Mouse (Mus musculus) cerebellum, postnatal 36 days (tissue): Measurements from ENCODE around the gene Nat10.
A peak's percentile ranks its signal among the peaks of the same experiment; 100 is the strongest.

Experiments
- DNase-seq, 2 experiments: peaks; one replicate each; pipeline ENCODE4 v3.0.0; 2021 to 2022; ENCODE audit warnings: mixed read lengths in 2 of 2

Nat10 gene

GRCm38 (mm10) chr2:103760906-103761716 is at the start of gene Nat10:
Gene Nat10, minus strand, starts transcription at chr2:103761270.
- peak; percentile 98 to 100 for DNase-seq

- DNase-seq, result no peak
These were observed 49.3 kb upstream of the Nat10 start for GRCm38 (mm10) chr2:103810412-103810811.

DNA sequence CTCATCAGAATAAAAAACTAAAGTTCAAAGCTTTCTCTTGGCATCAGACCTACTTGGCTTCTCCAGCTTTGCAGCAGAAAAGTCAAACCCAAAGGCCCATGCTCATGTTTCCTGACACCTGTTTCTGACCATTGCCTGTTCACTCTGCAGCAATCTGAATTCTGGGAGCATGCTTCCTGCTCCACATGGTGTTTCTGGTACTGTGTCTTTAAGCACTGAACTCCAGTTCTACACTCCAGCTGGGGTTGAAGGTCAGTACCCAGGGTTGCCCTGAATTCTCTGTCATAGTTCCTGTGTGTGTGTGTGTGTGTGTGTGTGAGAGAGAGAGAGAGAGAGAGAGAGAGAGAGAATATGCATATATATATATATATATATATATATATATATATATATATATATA is 47.4 kb upstream of the Nat10 start:
- DNase-seq, result no peak

DNA sequence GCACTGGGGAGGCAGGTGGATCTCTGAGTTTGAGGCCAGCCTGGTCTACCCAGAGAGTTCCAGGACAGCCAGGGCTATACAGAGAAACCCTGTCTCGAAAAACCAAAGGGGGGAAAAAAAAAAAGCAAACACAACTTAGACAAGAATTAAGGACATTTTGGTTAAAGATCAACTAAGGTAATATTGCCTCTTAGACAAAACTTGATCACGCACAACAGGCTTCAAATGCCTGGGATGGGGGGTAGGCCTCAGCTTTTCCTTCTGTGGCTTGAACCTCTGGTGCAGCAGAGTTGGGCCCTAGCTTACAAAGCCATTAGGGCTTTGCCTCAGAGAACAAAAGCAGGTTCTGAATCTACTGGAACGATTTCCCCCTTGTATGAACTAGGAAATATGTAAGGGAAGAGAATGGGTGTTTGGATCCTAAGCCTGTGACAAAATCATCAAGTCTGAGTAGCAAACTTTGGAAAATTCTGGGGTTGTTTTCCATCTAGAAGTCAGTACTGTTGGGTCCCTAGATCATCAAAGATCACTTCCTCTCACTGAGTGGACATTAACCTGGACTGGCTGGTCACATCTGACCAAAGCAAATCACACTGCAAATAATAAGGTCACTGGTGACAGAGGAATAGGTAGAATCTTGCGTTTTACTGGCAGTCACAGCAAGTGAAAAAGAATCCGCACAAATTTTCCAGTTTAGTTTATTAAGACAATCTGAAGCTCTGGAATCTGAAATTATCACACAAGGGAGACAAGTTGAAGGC is 42.9 kb upstream of the Nat10 start:
- DNase-seq, result no peak

DNA sequence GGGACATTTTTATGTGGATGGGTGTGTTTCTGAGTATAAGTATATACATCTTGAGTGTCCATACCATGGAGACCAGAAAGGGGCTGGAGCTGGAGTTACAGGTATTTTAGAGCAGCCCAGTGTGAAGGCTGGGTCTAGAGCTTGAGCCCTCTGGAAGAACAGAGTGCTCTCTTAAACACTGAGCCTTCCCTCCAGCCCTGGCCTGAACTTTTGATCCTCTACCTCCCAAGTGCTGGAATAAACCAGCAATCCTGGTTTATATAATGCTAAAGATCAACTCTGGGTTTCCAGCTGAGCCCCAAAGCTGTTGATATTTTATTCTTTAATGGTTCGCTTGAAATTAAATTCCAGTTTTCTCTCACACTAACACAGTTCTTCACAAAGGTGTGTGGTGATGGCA is 41.4 kb upstream of the Nat10 start:
- no peak for DNase-seq

DNA sequence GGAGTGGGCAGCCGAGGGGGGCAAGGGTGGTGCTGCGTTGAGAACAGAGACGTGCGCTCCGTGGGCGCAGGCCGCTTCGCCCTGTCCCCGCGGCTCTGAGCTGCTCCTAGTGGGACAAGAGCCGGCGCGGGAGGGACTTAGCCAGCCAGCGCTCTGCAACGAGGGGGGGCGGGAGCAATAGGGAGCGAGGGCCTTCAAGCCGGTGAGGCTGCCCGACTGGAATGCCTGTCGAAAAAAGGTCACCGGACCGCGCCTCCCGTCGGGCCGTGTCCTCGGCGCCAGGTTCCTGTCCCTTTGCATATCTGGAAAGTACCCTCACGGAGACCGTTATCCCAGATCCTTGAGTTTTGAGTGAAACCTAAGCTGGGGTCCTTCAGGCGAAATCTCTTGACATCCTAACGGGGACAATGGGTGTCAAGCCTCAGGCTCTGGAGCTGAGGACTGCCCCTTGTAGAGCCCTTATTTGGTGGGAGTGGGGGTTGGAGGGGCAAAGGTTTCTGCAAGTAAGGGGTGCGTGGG is 36.5 kb upstream of the Nat10 start, which contains the start of gene Caprin1:
Gene Caprin1, minus strand, starts transcription at position 159 of the 519 bp plus-strand sequence.
- DNase-seq, result peak; percentile 92 to 95

DNA sequence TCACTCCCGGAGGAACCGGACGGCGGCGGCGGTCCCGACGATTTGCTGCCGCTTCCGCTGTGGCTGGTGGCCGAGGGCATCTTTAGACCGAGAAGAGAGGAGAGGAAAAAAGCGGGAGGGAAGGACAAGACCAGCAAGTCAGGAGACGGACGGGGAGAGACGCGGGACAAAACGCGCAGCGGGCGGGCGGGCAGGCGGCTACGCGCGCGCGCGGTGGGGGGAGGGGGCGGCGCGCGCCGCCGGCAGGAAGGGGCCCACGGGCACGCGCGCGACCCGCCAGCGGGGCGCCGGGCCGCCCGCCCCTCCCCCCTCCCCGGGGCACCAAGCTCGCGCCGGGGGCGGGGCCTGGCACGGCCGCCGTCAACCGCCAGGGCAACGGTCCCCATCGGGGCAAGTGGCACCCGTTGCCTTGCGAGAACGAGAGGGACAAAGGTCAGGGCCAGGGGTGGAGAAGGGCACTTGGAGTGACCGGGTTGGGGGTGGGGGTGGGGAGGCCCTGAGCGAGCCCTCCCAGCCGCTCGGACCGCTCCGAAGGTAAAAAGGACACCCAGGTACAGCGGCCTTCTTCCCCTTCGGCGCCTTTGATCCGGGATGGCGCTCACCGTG is 35.9 kb upstream of the Nat10 start:
- peak; percentile 75 to 81 for DNase-seq

GRCm38 (mm10) chr2:103796211-103796860 is 35.3 kb upstream of the Nat10 start:
- DNase-seq, result peak in 1 of 2 experiments; percentile 63

- DNase-seq, result peak; percentile 35 to 40
These were observed 34.8 kb upstream of the Nat10 start for GRCm38 (mm10) chr2:103795843-103796210.

DNA sequence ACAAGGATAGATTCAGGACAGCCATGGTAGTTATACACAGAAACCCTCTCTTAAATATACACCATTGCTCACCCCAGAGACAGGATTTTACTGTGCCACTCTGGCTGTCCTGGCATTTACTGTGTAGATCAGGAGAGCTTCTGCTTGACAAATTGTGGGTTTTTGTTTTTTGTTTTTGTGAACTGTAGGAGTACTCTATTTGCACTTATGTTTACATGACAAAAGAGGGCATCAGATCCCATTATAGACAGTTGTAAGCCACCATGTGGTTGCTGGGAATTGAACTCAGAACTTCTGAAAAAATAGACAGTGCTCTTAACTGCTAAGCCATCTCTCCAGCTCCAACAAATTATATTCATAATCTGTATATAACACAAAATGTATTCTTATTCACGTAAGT is 30.9 kb upstream of the Nat10 start:
- DNase-seq, result no peak

GRCm38 (mm10) chr2:103785735-103786134 is 24.7 kb upstream of the Nat10 start:
- no peak for DNase-seq

DNA sequence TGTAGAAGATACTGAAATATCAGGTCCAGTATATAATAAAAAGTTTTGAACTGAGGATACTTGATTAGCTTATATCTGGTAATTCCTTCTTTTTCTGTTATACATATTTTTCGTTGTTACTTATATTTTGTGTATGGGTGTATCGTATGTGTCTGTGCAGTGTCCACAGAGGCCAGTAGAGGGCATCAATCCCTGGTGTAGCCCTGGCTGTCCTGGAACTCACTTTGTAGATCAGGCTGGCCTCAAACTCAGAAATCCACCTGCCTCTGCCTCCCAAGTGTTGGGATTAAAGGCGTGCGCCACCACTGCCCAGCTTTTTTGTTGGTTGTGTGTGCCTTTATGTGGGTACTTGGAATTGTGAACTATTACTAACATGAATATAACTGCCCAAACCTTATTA is 23.6 kb upstream of the Nat10 start:
- DNase-seq, result peak in 1 of 2 experiments; percentile 14

GRCm38 (mm10) chr2:103762492-103762891 is 1.4 kb upstream of the Nat10 start:
- DNase-seq, result no peak

GRCm38 (mm10) chr2:103761993-103762392 is 923 bp upstream of the Nat10 start:
- DNase-seq, result no peak

GRCm38 (mm10) chr2:103760421-103760820 is 649 bp downstream of the Nat10 start:
- DNase-seq, result peak in 1 of 2 experiments; percentile 9

GRCm38 (mm10) chr2:103755458-103756085 is 5.5 kb downstream of the Nat10 start:
- no peak for DNase-seq

GRCm38 (mm10) chr2:103754614-103755013 is 6.5 kb downstream of the Nat10 start:
- no peak for DNase-seq

DNA sequence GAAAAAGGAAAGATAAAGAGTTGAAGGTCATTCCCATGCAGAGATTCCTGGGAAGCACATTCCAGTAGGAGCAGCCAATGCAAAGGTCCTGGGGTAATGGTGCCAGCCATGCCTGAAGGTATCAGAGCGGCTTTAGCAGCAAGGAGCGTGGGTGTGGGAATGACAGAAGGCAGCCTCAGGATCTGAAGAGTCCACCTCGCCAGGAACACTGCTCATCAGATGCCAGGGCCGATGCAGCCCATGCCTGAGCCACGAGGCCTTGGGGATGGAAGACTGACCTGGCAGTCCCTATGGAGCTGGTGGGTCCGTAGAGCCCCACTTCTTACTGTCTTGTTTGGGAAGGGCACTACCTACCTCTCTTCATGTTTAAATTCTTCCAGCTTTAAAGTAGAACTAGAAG is 9.3 kb downstream of the Nat10 start:
- no peak for DNase-seq

DNA sequence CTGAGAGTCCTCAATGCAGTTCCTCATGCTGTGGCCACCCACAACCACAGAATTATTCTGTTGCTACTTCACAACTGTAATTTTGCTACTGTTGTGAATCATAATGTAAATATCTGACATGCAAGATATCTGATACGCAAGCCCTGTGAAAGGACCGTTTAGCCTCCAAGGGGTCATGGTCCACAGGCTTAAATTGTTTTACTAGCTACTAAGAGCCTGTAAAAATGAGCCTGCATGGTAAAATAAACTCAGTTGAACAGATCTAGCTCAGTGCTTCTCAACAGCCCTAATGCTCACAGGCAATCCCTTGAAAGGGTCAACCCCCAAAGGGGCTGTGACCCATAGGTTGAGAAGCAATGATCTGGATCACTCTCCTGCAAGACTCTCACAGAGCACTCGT is 12.0 kb downstream of the Nat10 start:
- DNase-seq, result no peak

GRCm38 (mm10) chr2:103747891-103748290 is 13.2 kb downstream of the Nat10 start:
- no peak for DNase-seq

GRCm38 (mm10) chr2:103746761-103747160 is 14.3 kb downstream of the Nat10 start:
- DNase-seq, result no peak

DNA sequence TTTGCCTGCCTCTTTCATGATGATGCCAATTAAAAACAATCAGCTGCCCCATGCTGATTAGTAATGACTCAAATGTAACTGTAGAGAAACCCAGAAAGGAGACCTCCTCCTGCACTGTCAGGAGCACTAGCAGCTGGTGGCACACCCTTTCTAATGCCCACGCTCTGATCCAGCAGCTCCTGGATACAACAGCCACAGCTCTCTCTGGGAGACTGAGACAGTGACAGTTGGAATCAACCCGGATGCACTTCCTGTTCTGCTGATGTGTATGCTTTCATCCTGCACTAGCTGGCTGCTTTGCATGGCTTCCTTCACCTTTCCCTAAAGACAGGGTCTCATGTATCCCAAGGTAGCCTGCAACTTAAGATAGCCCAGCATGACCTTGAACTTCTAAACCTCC is 15.0 kb downstream of the Nat10 start:
- DNase-seq, result no peak
